In genomic region chr8:26380668-26381067, GRCm38 (mm10) we compare ENCODE assay signal across 9 mouse cellular contexts.
DNase-seq lines count a peak whose midpoint lies in the region; ATAC-seq lines count a peak whose summit lies in the region.
"Had no signal": no experiment of that assay in that cellular context is flagged by ENCODE, and none has a peak within 500 bp of the region (broad histone marks: within the 10 kb centered on the region; RNA-seq: fewer than 3 reads in every experiment).

No protein-coding gene starts in this region.

- peaks cover 10% of the 10 kb centered on the region; the same call in 1 of the 2 replicates for H3K9me3 ChIP-seq in embryonic facial prominence, embryonic 10.5 days
- 0 out of 2 replicates have a peak, but pooled peaks cover 2% of the 10 kb centered on the region for H3K9me3 ChIP-seq in limb, embryonic 11.5 days (ENCODE audit: control insufficient read depth, low read length)

- H3K4me2 ChIP-seq in limb, embryonic 11.5 days (ENCODE audit: low read depth, severe bottlenecking), result no peak overlapping the region
- H3K4me2 ChIP-seq: heart, embryonic 13.5 days had no signal

- H3K27ac ChIP-seq in embryonic facial prominence, embryonic 10.5 days (replicated peaks), result no peak overlapping the region
- H3K27ac ChIP-seq in limb, embryonic 11.5 days (replicated peaks; ENCODE audit: low read depth, low read length), result no peak overlapping the region
- H3K27ac ChIP-seq: heart, embryonic 13.5 days had no signal

- H3K9ac ChIP-seq in limb, embryonic 11.5 days (ENCODE audit: low read length), result no peak overlapping the region
- H3K9ac ChIP-seq: heart, embryonic 13.5 days had no signal

- H3K4me3 ChIP-seq in embryonic facial prominence, embryonic 10.5 days, result no peak overlapping the region
- H3K4me3 ChIP-seq in limb, embryonic 11.5 days (ENCODE audit: low read depth, low read length), result no peak overlapping the region
- H3K4me3 ChIP-seq: heart, embryonic 13.5 days had no signal

- no peaks in the 10 kb centered on the region for H3K36me3 ChIP-seq in embryonic facial prominence, embryonic 10.5 days (replicated peaks)
- H3K36me3 ChIP-seq in limb, embryonic 11.5 days (ENCODE audit: control insufficient read depth, insufficient read depth, low read length), result no peaks in the 10 kb centered on the region
- H3K36me3 ChIP-seq: heart, embryonic 13.5 days had no signal

- H3K27me3 ChIP-seq in embryonic facial prominence, embryonic 10.5 days (replicated peaks; ENCODE audit: low read depth, poor library complexity, severe bottlenecking), result peaks cover 7% of the 10 kb centered on the region
- no peaks in the 10 kb centered on the region for H3K27me3 ChIP-seq in limb, embryonic 11.5 days (ENCODE audit: control insufficient read depth, insufficient read depth, low read length)
- H3K27me3 ChIP-seq: heart, embryonic 13.5 days had no signal

- ATAC-seq in limb, embryonic 11.5 days (ENCODE audit: insufficient number of reproducible peaks, low FRiP score, low TSS enrichment, low read depth), result no peak
- ATAC-seq in erythroblast, adult 5-6 weeks (replicated peaks; ENCODE audit: low FRiP score, poor library complexity, severe bottlenecking), result no peak

- WGBS in embryonic facial prominence, embryonic 10.5 days, result 33% methylated on average over 3 of the region's 3 CpGs
- 32% methylated on average over 3 of the region's 3 CpGs for WGBS in limb, embryonic 11.5 days

- peak; percentile 14 for DNase-seq in ovary, adult 18-20 months (ENCODE audit: low spot score)
- DNase-seq in ovary, postnatal 10 days (ENCODE audit: low spot score), result no peak
- peak; percentile 36 for DNase-seq in adrenal gland, adult 8-10 months
- DNase-seq in embryonic facial prominence, embryonic 10.5 days (ENCODE audit: low spot score), result peak; percentile 47
- DNase-seq in kidney, adult 8-10 months, result peak; percentile 51 to 65
- DNase-seq in limb, embryonic 11.5 days (ENCODE audit: low spot score), result peak; percentile 70
- DNase-seq in right cerebral cortex, postnatal 14 days, result peak; percentile 68

- peaks cover 16% of the 10 kb centered on the region for H3K4me1 ChIP-seq in embryonic facial prominence, embryonic 10.5 days
- peaks cover 2% of the 10 kb centered on the region; the same call in 1 of the 2 replicates for H3K4me1 ChIP-seq in limb, embryonic 11.5 days (ENCODE audit: control insufficient read depth, insufficient read depth, low read length)
